Mouse (Mus musculus) lung, postnatal 14 days (tissue): Measurements from ENCODE around the gene Ptcra.
"Not testable (repeated sequence)": the region's sequence is repeated elsewhere in the genome, so short reads cannot be mapped to it uniquely, and the experiment has no call there.

Source experiments
- DNase-seq: peaks from one replicate; pipeline ENCODE4 v3.0.0; 2021

Gene Ptcra

DNA sequence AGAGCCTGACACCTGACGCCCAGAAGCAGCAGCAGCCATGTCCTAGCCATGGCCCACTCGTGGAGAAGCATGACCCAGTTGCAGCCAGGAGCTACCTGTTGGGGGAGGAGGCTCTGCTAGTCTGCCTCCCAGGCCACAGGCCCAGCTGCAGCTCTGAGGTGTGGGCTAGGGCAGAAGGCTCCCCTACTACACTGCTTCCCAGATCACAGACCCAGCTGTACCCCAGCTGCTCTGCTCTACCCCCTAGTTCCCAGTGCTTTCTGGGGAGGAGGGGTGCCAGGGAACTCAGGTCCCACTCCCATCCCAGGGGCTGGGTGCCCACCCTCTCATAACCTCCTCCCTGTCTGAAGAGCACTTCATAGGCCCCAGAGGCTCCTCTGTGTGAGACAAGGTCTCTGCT, at the start of gene Ptcra:
Gene Ptcra, minus strand, starts transcription at position 169 of the 400 bp plus-strand sequence.
- no peak for DNase-seq

DNA sequence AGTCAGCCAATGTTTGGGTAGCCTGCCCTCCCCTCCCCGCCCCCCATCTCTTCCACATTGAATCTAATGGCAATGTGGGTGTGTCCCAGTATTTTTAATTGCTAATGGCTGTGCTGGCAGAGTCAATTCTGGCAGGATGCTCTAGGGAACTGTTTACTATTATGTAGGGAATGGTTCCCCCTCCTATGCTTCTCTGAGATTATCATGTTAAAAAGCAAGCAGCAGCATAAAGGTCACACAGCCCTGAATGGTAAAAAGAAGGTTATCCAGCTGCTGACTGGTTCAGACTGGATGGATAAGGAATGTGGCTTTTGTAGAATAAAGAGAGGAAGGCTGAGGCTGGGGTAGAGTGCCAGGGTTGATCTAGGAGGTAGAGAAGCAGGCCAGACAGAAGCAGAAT, 48.9 kb upstream of the Ptcra start:
- no peak for DNase-seq

DNA sequence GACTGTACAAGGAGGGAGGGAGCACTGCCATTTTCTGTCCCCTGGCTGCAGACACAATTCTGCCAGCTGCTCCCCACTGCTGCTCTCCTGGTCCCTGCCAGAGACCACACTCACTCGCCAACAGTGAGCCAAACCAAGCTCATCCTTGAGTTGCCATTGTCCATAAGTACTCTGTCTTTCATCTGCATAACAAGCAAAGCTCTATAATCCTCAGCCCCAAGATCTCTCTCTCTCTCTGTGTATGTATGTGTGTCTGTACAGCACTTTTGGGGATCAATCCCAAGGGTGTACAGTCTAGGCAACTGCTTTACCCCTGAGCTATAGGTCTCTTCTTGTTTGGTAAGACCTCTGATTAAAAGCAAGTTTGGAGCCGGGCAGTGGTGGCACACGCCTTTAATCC, 47.2 kb upstream of the Ptcra start:
- DNase-seq, result no peak

DNA sequence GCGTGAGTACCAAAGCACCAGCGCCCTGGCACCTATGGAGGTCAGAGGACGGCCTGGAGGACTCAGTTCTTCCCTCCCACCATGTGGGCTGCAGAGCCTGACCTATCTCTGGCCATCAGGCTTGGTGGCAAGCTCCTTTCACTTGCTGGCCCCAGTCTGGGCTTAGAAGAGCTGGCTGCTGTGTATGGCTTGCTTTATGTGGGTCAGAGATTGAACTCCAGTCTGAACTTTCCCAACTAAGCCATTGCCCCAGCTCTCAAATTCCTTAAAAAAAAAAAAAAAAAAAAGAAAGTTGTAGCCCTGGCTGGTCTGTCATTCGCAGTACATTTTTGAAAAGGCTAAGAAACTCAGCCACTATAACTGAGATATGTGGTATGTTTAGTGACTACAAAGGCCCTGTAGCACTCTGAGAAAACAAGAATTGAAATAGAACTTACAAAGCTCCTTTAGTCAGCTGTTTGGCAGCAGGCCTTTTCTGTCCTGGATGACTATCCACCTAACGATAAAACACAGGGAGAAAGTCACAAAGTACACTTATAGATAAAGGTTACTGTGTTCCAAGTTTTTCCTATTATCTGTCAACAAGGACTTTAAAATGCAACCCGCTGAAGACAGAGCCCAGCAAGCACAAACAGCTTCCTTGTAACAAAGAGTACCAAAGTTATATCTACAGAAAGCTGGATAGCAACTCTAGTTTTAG, 45.8 kb upstream of the Ptcra start:
- DNase-seq, result no peak

DNA sequence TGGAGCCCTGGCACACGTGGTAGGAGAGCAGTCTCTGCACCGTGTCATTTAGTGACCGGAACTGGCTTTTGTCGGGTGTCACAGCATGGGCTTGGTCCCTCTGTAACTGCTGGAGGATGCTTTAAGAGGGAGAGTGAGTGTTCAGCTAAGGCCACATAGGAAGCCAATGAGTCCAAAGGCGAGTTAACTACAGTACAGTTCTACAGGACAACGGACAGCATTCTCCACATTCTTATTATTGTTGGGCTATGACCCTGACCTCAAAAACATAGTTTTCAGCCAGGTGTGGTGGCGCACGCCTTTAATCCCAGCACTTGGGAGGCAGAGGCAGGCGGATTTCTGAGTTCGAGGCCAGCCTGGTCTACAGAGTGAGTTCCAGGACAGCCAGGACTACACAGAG, 44.9 kb upstream of the Ptcra start:
- DNase-seq, result no peak

DNA sequence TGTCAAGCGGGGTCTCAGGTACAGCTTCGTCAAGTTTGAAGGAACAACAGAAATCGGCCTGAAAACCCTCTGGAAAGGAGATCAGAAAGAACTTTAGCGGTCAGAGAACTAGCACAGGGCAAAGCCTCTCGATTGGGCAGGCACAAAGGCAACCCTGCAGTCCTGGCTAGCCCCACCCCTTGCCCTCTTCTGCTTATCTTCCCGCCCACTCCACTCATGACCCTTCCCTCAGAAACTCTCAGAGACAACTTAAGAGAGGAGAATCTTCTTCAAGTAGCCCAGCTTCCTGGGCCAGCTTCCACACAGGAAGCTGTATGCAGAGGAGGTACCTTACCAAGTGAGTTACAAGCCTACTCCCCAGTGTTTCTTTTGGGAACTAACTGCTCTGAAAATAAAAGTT, 38.2 kb upstream of the Ptcra start:
- no peak for DNase-seq

DNA sequence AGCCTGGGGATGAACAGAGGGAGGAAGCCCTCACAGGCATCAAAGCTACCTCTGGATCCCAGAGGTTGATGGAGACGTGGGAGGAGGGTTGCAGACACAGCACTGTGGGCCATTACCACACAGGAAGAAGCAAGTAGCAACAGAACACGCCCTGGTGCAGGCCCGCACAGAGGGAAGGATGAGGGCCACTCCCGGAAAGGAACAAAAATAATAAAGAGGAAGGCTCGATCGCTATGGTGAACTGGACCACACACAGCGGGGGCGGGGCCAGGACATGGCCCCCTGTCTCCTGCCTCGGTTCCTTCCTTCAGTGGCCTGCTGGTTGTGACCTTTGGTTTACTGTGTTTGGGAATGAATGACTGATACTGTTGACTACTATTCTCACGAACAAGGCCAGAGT, 36.2 kb upstream of the Ptcra start:
- DNase-seq, result no peak

DNA sequence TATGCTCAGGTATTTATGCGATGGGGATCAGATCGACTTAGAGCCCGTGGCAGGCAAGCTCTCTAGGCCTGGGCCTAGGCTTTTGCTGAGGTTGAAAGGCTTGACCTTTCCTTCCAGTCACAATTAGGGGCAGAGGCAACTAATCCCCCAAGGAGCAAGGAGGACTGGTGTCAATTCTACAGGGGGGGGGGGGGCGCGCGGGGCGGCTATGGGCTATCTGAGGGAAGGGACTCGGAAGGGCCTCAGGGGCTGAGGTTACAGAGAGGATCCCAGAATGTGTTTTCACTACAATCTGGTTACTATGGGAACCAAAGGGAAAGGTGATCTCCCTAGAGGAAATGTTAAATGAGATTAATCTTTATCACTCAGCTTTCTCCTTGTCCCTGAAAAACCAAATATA, 33.9 kb upstream of the Ptcra start:
- DNase-seq, result no peak

DNA sequence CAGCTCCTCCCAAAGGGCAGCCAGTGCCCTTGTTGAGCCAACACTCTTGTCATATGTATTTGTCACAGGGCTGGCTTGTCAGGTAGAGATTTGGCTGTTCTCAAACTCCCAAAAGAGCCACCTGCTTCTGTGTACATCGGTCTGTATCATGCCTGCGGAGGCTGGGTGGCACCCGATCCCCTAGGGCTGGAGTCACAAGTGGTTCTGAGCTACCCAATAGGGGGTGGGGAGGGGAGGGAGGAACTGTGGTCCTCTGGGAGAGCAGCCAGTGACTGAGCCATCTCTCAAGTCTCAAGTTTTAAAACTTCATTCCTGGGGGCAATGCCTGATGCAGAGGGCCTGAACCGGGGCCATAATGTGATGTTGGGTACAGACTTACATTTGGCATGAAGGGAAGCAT, 33.2 kb upstream of the Ptcra start:
- DNase-seq, result no peak

DNA sequence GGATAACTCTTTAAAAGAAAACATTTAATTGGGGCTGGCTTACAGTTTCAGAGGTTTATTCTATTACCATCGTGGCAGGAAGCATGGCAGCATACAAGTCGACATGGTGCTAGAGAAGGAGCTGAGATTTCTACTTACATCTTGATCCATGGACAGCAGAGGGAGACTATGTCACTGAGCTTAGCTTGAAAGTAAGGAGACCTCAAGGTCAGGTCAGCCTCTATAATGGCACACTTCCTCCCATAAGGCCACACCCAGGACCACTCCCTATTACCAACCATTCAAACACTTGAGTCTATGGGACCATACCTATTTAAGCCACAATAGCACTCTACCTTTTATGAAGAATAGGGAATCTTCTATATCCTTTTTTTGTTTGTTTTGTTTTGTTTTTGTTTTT, 29.5 kb upstream of the Ptcra start:
- DNase-seq, result no peak

DNA sequence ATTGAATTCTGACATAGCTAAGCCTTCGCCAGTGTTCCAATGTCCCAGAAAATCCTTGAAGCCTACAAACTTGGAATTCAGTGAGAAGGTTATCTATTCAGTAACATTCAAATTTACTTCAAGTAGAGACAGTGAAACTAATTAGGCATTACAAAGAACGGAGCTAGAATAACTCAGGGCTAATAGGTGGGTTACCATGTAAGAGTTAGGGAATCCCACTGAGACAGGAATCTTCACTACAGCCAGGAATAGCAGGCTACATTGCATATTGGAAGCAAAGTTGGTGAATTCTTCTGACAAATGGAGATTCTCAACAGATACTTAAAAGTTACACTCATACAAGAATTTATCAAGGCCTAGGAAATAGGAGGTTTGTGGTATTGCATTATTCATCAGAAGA, 24.5 kb upstream of the Ptcra start:
- not testable (repeated sequence) for DNase-seq

DNA sequence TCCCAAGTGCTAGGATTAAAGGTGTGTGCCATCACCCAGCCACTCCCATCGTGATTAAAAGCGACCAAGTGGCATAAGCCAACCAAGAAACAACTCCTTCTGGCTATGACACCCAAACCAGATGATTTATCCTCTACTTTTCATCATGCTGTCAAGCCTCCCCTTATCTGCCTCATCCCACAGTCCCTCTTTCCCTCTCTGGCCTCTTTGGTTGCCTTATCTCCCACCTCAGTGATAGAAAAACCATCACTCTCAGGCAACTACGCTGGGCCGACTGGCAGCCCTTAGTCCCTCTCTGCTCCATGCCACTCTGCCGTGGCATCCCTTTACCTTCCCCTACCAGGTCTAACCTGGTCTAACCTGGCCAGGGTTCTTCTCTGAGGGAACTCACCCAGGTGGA, 23.4 kb upstream of the Ptcra start:
- no peak for DNase-seq

DNA sequence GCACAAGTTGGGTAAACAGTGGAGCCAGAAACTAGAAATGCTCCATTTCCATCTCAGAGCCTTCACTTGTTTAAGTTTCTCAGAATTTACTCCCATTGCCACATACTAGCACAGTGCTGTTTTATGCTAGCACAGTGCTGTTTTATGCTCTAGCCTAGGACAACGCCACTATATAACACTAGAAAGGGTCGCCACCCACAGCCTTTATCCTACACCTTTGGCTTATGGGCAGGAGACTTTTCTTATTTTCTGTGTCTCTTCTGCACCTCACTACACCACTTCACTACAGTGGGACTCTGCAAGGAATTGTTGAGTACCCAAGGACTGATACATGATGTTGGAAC, 19.7 kb upstream of the Ptcra start:
- DNase-seq, result no peak

DNA sequence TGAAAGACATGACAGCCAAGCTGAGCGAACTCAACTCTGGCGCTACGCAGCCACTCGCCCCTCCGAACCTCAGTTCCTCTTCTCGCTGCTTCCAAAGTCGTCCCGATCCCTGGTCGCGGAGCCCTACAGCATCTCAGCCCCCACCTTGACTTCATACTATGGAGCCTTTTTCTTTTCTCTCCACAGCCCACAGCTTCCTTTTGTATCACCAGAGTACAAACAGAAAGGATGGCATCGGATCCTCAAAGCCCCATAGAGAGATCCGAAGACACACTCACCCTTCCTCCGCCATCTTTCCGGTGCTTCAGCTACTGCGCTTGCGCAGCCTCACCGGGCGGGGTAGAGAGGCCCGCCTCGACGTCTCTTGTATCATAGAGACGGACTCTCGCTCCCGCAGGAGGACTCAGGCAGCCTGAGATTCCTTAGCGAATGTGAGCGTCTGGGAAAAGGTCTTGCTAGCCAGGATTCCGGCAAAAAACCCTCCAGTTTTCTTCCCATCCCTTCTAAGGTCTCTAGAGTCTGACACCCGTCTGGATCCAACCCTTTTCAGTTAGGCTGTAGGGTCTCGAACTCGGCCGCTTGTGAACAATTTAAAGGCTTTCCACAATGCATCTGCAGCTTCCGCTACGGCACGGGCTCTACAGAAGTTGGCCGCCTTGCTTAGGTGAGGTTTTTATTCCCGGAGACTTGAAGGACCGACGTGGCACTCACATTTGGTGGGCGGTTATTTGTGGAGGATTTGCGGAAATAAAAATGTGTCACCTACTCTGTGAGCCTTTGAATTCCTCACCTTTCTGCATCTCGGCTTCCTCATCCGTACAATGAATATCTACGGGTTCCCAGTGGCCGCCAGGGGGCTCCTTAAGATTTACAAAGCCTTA, 19.1 kb upstream of the Ptcra start, which contains the start of gene Rpl7l1:
Gene Rpl7l1, minus strand, starts transcription at position 332 of the 881 bp plus-strand sequence.
- peak; percentile 93 for DNase-seq

DNA sequence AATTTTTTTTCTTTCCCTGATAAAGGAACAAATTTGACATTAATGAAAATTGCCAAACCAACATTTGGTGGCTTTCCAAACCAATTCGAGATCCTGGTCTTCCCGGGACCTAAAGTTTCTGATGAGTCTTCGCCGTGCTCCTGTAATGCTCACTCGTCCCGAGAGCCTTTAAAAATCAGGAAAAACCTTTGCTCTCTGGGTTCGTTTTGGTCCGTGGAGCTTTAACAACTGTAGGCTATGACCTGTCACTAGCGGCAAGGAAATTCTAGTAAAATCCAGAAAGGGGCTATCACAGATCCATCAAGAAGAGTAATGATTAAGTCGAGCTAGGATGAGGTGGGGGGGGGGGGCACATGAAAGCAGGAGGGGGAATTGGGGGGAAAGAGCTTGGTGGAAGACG, 18.4 kb upstream of the Ptcra start:
- DNase-seq, result no peak

DNA sequence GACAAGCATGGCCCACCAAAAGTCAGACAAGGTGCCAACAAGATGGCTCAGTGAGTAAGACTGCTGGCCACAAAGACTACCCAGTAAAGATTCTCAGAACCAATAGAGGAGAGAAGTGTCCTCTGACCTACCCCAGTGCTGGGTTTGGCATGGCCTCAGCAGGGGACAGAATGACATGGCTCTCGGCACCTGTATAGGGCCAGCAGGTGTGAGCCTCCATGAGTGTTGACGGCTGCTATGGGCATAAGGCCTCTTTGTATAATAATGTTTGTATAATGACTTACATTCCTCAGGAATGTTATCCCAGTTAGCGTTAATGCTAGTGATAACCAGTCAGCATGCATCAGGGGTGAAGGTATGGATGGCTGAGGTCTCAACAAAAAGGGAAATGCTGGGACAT, 12.6 kb upstream of the Ptcra start:
- no peak for DNase-seq

DNA sequence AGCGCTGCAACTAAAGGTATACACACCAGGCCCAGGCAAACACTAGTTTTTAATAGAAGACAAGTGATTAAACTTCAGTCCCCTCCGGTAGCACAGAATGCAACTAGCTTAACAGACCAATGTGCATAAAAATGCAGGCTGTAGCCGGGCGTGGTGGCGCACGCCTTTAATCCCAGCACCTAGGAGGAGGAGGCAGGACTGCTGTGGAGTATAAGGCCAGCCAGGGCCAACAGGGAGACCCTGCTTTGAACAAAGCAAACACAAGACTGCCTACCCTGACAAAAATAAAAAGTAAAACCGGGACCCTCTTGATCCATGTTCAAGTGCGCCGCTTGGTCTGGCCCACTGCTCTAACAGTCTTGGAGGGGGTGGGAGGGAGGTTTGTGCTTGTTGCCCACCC, 11.6 kb upstream of the Ptcra start:
- DNase-seq, result no peak

DNA sequence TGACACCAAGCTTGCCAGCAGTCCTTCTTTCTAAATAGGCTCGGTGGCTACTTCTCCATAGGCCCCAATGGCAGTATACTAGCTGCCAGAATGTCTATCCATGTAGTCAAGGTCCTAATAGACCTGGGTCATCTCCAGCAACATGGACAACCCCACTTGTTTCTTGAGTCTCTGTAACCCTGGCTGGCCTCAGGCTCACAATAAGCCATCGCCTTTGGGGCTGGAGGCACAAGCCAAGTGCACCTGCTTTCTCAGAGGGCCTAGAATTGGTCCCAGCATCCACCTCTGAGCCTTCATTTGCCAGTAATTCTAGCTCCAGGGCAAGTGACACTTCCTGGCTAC, 10.6 kb upstream of the Ptcra start:
- DNase-seq, result no peak

DNA sequence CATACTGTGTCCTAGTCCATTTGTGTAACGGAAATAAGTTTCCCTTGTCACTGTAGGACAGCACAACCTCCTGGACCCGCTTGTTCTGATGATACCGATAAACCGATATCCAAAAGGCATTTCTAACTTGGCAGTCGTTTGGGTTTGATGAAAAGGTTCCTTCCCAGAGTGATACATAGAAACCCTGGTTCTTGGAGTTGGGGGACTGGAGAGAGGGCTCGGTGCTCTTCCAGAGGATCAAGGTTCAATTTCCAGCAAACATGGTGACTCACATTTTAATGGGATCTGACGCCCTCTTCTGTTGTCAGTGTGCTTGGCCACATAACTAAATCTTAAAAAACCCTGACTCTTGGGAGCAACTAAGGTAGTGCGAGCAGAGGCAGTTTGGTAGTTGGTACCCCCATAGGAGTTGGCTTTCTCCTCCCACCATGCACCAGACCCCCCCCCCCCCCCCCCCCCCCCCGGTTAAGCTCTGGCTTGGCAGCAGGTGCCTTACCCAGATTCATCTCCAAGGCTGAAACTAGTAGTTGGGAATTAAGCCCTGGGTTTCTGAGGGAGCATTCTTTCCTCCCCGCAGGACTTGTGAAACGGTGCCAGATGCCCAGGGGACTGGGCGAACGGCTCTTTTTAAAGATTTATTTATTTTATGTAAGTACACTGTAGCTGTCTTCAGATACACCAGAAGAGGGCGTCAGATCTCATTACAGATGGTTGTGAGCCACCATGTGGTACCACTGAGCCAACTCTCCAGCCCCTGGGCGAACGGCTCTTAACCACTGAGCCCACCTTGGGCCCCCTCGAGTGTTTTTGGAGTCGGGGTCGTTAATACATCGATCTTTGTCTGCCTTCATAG, 10.0 kb upstream of the Ptcra start:
- no peak for DNase-seq

DNA sequence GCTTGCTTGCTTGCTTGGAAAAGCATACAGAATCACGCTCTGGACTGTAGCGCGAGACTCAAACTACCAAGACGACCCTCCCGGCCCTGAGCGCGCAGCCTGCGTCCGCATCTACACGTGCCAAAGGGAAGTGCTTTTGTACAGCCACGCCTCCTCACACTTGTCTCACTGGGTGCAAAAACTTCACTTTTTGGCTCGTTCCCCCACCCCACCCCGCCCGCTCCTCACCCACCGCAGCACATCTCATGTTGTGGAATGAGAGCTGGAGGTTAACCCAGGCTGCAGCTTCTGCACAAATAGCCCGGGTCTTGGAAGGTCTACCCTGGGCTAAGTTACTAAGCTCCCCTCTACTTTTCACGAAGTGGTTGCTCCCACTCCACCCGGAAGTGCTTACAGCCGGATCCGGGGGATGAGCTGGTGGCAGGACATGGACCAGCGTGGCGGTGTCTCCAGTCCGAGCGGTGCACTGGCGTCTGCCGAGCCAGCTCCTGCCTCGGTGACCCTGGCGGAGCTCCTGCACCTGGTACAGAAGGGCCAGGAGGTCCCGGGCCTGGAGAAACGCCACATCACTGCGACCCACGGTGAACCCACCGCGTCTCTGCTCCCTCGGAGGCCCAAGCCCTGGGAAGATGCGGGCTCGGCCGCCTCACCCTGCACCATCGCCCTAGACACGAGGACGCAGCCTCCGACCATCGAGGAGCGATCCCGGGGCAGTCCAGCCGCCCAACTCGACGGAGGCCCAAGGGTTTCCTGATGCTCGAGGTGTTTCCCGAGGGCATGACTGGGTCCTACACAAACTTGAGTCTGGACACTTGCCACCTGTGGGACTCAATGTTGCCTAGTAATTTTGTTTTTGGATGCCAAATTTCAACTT, 9.1 kb upstream of the Ptcra start, which contains the start of gene 2310039H08Rik:
Gene 2310039H08Rik, plus strand, starts transcription at position 232 of the 874 bp plus-strand sequence.
- peak; percentile 83 for DNase-seq

DNA sequence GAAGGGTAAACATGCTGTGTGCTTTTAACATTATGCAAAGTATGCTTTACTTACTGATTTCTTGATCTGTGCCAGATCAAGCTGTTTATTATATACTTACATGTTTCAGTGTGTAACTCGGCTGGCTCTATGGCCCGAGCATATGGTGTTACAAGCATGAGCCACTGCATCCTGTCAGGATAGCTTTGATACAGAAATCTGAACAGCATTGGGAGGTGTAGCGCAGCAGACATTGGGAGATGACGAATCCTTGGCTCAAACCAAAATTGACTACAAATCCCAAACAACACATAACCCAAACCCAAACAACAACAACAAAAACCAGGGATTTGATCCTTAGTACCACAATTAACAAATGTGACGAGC, 8.5 kb upstream of the Ptcra start:
- DNase-seq, result no peak

DNA sequence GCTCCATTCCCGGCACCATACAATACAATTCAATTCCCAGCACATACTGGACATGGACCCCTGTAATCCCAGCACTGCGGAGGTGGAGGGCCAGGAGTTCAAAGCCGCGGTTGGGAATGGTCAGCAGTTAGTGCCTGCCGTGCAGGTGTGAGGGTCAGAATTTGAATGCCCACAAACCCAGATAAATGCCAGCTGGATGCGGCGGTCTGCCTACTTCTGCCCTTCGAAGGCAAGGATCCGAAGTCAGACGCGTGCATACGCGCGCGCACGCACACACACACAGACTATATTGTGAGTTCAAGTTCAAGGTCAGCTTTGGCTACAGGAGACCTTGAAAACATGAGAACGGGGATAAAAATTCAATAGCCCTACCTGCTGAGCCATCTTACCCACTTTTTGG, 8.1 kb upstream of the Ptcra start:
- DNase-seq, result no peak

DNA sequence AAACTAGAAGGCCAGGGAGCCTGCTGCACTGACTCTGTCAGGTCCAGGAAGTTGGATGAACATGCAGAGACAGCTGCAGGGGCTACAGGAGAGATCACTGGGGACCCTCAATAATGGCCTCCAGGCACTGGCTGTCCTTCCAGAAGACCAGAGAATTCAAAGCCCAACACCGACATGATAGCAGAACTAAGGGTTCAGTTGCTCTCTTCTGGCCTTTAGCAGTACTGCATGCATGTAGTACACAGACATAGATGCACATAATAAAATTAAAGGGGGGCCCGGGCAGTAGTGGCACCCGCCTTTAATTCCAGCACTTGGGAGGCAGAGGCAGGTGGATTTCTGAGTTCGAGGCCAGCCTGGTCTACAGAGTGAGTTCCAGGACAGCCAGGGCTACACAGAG, 7.5 kb upstream of the Ptcra start:
- DNase-seq, result no peak
